Comparison of ENCODE assay signal across 9 mouse cellular contexts in the genomic region with DNA sequence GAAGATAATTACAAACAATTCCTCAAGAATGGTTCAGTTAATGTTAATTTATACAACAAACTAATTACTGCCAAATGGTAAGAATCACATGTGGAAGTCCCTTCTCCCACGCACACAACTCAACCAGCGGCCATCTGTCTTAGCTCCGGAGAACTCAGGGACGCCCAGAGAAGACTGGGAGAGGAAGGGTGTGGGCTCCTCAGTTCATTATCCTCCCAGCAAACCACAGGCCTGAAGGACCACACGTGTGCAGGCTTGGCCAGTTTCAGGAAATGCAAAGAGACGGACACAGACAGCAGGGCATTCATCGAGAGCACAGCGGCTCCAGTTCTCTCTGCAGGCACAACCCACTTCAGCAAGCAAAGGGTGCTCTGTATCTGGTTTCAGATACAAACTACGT.
DNase-seq lines count a peak whose midpoint lies in the region; ATAC-seq lines count a peak whose summit lies in the region.
"Had no signal": no experiment of that assay in that cellular context is flagged by ENCODE, and none has a peak within 500 bp of the region (broad histone marks: within the 10 kb centered on the region; RNA-seq: fewer than 3 reads in every experiment).

No protein-coding gene starts in this region.

- no peaks in the 10 kb centered on the region for H3K27me3 ChIP-seq in hindbrain, embryonic 12.5 days
- no peaks in the 10 kb centered on the region for H3K27me3 ChIP-seq in hindbrain, embryonic 13.5 days
- H3K27me3 ChIP-seq in forebrain, embryonic 12.5 days, result no peaks in the 10 kb centered on the region
- no peaks in the 10 kb centered on the region for H3K27me3 ChIP-seq in intestine, embryonic 15.5 days (replicated peaks)
- H3K27me3 ChIP-seq: megakaryocyte, embryonic 14.5 days had no signal

- H3K27ac ChIP-seq in hindbrain, embryonic 12.5 days, result no peak overlapping the region
- no peak overlapping the region for H3K27ac ChIP-seq in hindbrain, embryonic 13.5 days
- H3K27ac ChIP-seq in forebrain, embryonic 12.5 days, result 0 out of 2 replicates have a peak overlapping the region, but pooled peaks have one; percentile 46
- no peak overlapping the region for H3K27ac ChIP-seq in intestine, embryonic 15.5 days

- H3K9me3 ChIP-seq in hindbrain, embryonic 12.5 days (replicated peaks), result no peaks in the 10 kb centered on the region
- no peaks in the 10 kb centered on the region for H3K9me3 ChIP-seq in hindbrain, embryonic 13.5 days
- no peaks in the 10 kb centered on the region for H3K9me3 ChIP-seq in forebrain, embryonic 12.5 days
- H3K9me3 ChIP-seq in intestine, embryonic 15.5 days, result no peaks in the 10 kb centered on the region

- H3K4me3 ChIP-seq in hindbrain, embryonic 12.5 days, result no peak overlapping the region
- H3K4me3 ChIP-seq in hindbrain, embryonic 13.5 days, result no peak overlapping the region
- H3K4me3 ChIP-seq in forebrain, embryonic 12.5 days (replicated peaks), result no peak overlapping the region
- H3K4me3 ChIP-seq in intestine, embryonic 15.5 days (replicated peaks), result no peak overlapping the region
- H3K4me3 ChIP-seq: megakaryocyte, embryonic 14.5 days had no signal

- no peak overlapping the region for H3K4me2 ChIP-seq in hindbrain, embryonic 12.5 days (replicated peaks)
- H3K4me2 ChIP-seq in hindbrain, embryonic 13.5 days, result no peak overlapping the region
- no peak overlapping the region for H3K4me2 ChIP-seq in forebrain, embryonic 12.5 days
- H3K4me2 ChIP-seq in intestine, embryonic 15.5 days (replicated peaks), result no peak overlapping the region

- peak; percentile 65 for DNase-seq in embryo, embryonic 10 days (ENCODE audit: low spot score)
- DNase-seq in left cerebral cortex, postnatal 25 days (ENCODE audit: low spot score in 2 of 2), result peak; percentile 35 to 72
- no peak for DNase-seq in adrenal gland, postnatal 25 days
- no peak for DNase-seq in urinary bladder, postnatal 25 days (ENCODE audit: low spot score)

- H3K36me3 ChIP-seq in hindbrain, embryonic 12.5 days, result no peaks in the 10 kb centered on the region
- H3K36me3 ChIP-seq in hindbrain, embryonic 13.5 days, result no peaks in the 10 kb centered on the region
- 0 out of 2 replicates have a peak, but pooled peaks cover 3% of the 10 kb centered on the region for H3K36me3 ChIP-seq in forebrain, embryonic 12.5 days (replicated peaks)
- H3K36me3 ChIP-seq in intestine, embryonic 15.5 days, result no peaks in the 10 kb centered on the region

- WGBS in hindbrain, embryonic 12.5 days, result 52% methylated on average over 9 of the region's 9 CpGs
- 52% methylated on average over 9 of the region's 9 CpGs for WGBS in hindbrain, embryonic 13.5 days
- 40% methylated on average over 9 of the region's 9 CpGs for WGBS in forebrain, embryonic 12.5 days
- WGBS in intestine, embryonic 15.5 days, result 38% methylated on average over 9 of the region's 9 CpGs

- ATAC-seq in hindbrain, embryonic 12.5 days (ENCODE audit: low FRiP score), result peak; percentile 54; the same call in 1 of the 2 replicates
- no peak for ATAC-seq in hindbrain, embryonic 13.5 days (ENCODE audit: low FRiP score)
- ATAC-seq in forebrain, embryonic 12.5 days (ENCODE audit: low FRiP score), result peak; percentile 53; the same call in 1 of the 2 replicates
- no peak for ATAC-seq in intestine, embryonic 15.5 days

- H3K9ac ChIP-seq in hindbrain, embryonic 12.5 days, result no peak overlapping the region
- no peak overlapping the region for H3K9ac ChIP-seq in hindbrain, embryonic 13.5 days
- no peak overlapping the region for H3K9ac ChIP-seq in forebrain, embryonic 12.5 days
- H3K9ac ChIP-seq in intestine, embryonic 15.5 days, result no peak overlapping the region

- intact Hi-C loops in left cerebral cortex, postnatal 25 days (cut with DNase I), result no loop called here

- H3K4me1 ChIP-seq in hindbrain, embryonic 12.5 days, result peaks cover 6% of the 10 kb centered on the region
- H3K4me1 ChIP-seq in hindbrain, embryonic 13.5 days (replicated peaks), result peaks cover 11% of the 10 kb centered on the region
- H3K4me1 ChIP-seq in forebrain, embryonic 12.5 days, result peaks cover 12% of the 10 kb centered on the region
- H3K4me1 ChIP-seq in intestine, embryonic 15.5 days (replicated peaks), result no peaks in the 10 kb centered on the region

Comparison
In these comparisons a context has a peak if more than half of its experiments do, and no peak if none do; other contexts are left out.
1. ATAC-seq: peak in hindbrain, embryonic 12.5 days (single experiment) and forebrain, embryonic 12.5 days (single experiment); none in hindbrain, embryonic 13.5 days (single experiment) and intestine, embryonic 15.5 days (single experiment).
2. DNase-seq: peak in embryo, embryonic 10 days (single experiment) and left cerebral cortex, postnatal 25 days (2 of 2); none in adrenal gland, postnatal 25 days (single experiment) and urinary bladder, postnatal 25 days (single experiment).